Mouse (Mus musculus): ENCODE results near the gene Mapk9.
A peak's percentile ranks its signal among the peaks of the same experiment; 100 is the strongest.

The Mapk9 gene

DNA sequence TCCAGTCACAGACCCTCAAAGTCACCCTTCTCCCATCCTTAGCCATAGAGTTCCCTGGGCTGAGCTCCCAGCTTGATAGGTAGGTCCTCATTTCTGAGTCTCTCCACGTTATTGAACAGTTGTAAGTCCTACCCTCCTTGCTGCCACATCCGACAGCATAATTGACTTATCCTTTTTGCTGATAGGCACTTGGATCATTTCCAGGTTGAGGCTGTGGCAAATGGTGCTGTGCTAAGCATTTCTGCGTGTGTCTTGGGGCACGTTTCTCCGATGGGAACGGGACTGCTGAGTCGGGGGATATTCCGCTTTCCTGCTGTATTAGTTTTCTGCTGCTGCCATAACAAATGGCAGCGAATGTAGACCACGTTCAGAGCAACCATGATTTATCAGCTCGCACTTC, 47.3 kb downstream of the Mapk9 start:
- no peak for DNase-seq (ENCODE audit: low spot score in 2 of 2)

DNA sequence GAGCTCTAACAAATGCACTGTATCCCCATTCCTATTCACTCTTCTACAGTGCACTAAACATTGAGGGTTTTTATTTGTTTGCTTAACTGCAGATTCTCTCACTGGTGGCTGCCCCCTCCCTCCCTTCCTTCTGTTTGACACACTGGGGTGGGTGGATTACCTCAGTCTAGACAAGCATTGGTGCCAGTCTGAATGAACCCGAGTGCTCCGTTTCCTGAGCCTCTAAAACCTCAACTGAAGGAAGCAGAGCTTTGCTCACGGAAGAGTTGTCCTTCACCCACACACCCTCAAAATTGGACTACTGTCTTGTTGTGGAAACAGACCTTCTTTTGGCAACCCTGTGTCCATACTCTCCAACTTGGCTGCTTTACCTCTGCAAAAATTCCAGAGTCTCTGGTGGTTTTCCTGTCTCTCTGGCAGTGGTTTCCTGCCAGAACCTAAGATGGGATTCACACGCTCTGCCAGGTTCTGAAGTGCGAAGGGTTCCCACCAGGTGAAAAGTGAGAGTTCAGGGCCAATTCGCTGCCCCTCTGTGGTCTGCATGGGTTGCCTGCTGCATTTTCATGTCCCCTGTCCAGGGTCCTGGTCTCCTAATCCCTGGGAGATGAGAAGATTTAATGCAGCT, 49.5 kb downstream of the Mapk9 start:
- DNase-seq (ENCODE audit: low spot score in 2 of 2): no peak

DNA sequence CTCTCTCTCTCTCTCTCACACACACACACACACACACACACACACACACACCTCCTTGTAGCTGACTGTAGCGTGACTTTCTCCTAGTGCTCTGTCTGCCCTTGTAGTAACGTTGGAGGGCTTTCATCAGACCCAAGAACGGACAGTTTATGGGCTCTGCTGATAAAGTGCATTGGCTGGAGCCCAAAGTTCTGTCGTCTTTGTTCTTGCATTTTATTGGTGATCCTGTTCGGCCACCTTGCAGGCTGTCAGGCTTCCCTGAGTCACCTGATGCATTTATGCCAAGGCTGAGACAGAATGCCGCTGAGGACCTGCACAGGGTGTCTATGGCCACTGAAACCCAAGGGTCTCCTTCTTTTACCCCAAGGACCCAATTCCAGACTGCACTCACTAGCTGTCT, 53.5 kb downstream of the Mapk9 start:
- peak; percentile 34 to 61 for DNase-seq (ENCODE audit: low spot score in 2 of 2)

DNA sequence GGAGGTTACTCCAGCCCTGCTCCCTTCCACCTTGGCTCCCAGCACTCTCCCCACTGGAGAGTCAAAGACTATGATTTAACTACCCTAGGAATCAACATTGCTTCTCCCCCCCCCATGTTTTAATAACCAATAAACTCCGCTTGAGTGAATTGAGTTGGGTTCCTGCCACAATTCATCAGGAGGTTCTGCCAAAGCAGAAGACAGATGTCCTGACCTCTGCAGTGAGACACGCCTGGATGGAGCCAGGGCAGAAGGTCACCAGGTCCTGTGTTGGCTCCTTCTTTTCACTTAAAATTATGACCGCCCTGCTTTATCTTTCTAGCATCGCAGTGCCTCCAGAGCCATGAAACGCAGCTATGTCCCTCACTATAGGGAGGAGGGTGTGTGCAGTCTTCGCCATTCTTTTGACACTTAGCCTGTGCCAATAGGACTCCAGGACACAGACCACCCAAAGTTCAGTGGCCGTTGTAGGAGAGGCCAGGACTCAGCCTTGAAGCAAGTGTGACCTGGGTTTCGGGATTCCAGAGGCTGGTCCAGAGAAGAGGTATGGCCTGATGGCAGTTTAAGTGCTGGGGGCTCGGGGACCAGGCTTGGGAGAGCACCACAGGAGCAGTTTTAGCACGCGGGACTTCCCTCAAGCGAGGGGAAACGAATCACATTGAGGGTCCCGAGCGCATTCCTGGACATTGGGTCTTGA, 54.6 kb downstream of the Mapk9 start:
- no peak for DNase-seq (ENCODE audit: low spot score in 2 of 2)

- peak; percentile 68 to 90 for DNase-seq (ENCODE audit: low spot score in 2 of 2)
These were observed 55.3 kb downstream of the Mapk9 start, which contains the start of gene Rasgef1c for GRCm38 (mm10) chr11:49901659-49902458. Rasgef1c (plus strand) TSS chr11:49901835.

DNA sequence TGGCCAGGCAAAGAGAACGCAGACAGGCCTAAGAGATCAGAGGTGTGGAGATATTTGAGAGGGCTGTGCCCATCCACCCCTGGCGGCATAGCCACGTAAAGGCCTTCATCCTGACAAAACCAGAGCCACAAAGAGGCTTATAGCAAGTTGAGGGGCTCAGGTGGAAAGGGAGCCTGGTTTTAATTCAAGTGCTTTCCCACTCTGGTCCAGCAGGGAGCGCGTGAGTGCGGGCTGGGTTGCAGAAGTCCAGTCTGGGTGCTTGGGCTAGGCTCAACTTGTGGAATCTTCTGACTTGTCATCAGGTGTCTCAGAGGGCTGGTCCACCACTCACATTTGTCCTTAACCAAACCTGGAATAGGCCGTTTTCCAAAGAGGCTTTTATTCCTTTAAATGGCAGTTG, 56.8 kb downstream of the Mapk9 start:
- DNase-seq (ENCODE audit: low spot score in 2 of 2): peak; percentile 66 to 91

DNA sequence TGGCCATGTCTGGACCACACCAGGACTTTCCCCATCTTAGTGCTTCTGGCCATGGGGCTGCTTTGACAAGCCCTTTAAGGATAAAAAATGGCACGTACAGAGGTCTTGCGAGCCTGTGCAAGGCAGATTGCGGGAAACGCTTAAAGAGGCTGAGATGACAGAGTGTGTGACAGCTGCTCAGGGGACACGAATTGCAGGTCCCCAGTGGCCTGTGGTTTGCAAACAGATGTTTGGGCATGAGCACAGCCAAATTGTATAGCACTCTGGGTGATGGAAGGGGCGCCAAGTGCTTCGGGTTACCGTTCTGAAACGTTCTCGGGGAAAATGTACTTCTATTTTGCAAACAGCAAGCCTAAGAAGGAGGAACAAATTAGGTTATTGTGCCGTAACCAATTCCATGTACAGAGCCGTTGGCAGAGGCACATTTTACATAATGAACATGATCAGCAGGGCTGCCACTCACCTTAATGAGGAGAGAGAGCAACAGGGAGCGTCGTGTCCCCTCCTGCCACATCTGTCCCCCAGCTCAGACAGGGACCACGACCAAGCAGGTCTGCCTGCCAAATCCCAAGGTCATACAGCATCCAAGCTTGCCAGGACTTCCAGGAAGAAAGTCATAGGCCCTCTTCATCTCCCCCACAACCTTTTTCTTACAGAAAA, 72.1 kb downstream of the Mapk9 start:
- DNase-seq (ENCODE audit: low spot score in 2 of 2): peak in 1 of 2 experiments; percentile 15

DNA sequence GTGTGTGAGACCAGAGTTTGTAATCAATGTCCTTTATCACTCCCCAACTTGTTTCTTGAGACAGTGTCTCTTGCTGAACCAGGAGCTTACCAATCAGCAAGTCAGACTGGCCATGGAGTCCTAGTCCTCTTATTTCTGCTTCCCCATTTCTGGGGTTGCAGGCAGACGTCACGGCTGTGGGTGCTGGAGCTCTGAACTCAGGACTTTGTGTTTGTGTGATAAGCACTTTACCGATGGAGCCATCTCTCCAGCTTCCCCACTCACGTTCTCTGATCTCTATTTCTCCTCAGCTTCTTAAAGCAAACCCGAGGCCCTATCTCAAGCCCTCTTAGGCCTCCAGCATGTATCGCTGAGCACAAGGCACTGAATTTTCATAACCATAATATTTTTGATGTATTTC, 72.8 kb downstream of the Mapk9 start:
- DNase-seq (ENCODE audit: low spot score in 2 of 2): no peak

DNA sequence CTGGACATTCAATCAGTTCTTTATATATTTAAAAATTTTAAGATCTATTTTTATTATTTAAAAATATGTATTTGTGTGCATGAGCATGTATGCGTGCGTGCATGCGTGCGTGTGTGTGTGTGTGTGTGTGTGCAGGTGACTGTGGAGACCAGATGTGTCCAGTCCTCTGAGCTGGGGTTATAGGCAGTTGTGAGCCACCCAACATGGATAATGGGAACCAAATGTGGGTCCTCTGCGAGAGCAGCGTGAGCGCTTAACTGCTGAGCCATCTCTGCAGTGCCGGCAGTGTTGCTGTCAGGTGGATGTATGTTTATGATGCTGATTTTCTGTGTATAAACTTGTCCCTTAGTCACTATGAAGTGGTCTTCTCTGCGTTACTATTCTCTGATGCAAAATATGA, 77.0 kb downstream of the Mapk9 start:
- DNase-seq (ENCODE audit: low spot score in 2 of 2): no peak

DNA sequence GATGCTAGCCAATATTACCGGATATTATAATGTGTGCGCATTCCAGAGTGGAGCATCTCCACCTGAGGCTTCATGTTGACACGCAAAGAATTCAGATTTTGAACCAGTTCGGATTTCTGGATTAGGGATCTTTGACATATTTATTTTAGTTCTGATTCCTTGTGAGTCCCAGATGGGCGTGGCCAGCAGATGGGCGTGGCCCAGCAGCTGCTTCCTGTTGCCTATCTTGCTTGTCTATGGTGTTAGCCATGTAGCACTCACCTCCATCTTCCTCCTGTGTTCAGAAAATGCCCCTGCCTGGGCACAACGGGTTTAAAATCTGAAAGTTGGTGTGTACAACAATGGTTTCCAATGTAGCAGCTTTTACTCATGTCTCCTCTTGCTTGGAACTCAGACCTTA, 79.6 kb downstream of the Mapk9 start:
- DNase-seq (ENCODE audit: low spot score in 2 of 2): no peak

GRCm38 (mm10) chr11:49927169-49927568, 80.6 kb downstream of the Mapk9 start:
- DNase-seq (ENCODE audit: low spot score in 2 of 2): no peak

DNA sequence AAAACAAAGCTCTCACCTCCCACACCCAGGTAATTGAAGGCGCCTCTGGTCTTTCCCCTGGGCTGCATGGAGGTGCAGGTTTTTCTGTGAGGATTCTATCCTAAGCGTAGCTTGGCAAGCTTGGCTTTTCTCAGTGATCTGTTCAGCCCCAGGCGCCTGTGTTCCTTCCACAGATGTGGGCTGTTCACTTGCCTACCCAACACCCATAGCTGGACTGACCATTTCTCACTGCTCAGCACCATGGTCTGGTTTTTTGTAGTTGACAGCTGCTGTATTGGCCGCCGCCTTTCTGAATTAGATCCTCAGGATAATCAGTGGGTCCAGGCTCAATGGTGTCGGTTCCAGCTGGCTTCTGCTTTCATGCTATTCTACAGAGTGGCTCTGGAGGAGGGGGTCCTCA, 81.1 kb downstream of the Mapk9 start:
- DNase-seq (ENCODE audit: low spot score in 2 of 2): no peak

DNA sequence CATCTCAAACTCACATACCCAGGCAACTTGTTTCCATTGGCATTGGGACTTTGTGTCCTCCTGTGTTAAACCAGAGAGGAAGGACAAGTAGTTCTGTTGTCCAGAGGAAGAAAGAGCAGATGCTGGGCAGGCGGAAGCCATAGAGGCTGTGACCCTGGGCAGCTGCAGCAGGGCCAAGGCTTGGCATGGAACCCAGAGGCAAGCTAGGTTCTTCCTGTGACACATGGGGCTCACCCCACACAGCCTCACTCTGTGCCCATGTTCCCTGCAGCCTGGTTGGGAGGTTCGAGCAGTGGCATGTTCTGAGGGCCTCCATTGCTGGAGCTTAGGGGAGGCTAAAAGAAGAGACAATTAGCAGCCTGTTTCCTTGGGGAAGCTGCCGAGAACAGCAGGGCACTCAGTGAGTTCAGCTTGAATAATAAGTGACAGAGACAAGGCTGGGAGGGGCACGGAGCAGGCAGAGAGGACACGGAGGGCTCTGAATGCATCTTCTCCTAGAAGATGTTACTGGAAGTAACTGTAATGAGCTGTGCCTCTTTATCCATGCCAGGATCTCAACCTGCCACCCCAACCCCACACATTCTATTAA, 84.6 kb downstream of the Mapk9 start:
- DNase-seq (ENCODE audit: low spot score in 2 of 2): no peak

- DNase-seq (ENCODE audit: low spot score in 2 of 2): no peak
These were observed 85.3 kb downstream of the Mapk9 start for GRCm38 (mm10) chr11:49931853-49932252.

- no peak for DNase-seq (ENCODE audit: low spot score in 2 of 2)
These were observed 87.3 kb downstream of the Mapk9 start for GRCm38 (mm10) chr11:49933811-49934210.

GRCm38 (mm10) chr11:49934322-49934721, 87.8 kb downstream of the Mapk9 start:
- DNase-seq (ENCODE audit: low spot score in 2 of 2): no peak
